Mouse (Mus musculus) heart, embryonic 12.5 days (tissue): Measurements from ENCODE around the gene Mcoln3. TPM values are rescaled to one million over a fixed set of nuclear protein-coding genes. Genes with fewer than 3 reads are reported as not detected.

Experiments
- ATAC-seq: fragments of 200-750 bp; cut with Nextera tagmentation; 2 replicates; pipeline ENCODE4 v1.8.0; 2017; ENCODE audit warnings: moderate TSS enrichment, moderate library complexity; ENCODE audit not compliant: insufficient number of reproducible peaks, low FRiP score
- H3K27ac ChIP-seq: fragments of 300-500 bp; sonication (generic); 2 replicates; pipeline ENCODE4 v1.5.1; 2016; ENCODE audit warnings: mild to moderate bottlenecking, moderate library complexity; ENCODE audit not compliant: poor library complexity, severe bottlenecking
- H3K27me3 ChIP-seq: fragments of 300-500 bp; sonication (generic); replicated peaks from 2 replicates; pipeline ENCODE4 v1.6.1; 2016; ENCODE audit warnings: mild to moderate bottlenecking, moderate library complexity
- H3K36me3 ChIP-seq: fragments of 300-500 bp; sonication (generic); 2 replicates; pipeline ENCODE4 v1.6.1; 2016; ENCODE audit warnings: mild to moderate bottlenecking, moderate library complexity
- H3K4me1 ChIP-seq: fragments of 300-500 bp; sonication (generic); replicated peaks from 2 replicates; pipeline ENCODE4 v1.6.1; 2016; ENCODE audit warnings: mild to moderate bottlenecking
- H3K4me2 ChIP-seq: fragments of 300-500 bp; sonication (generic); 2 replicates; pipeline ENCODE4 v1.6.1; 2016; ENCODE audit warnings: mild to moderate bottlenecking, moderate library complexity
- H3K4me3 ChIP-seq: fragments of 300-500 bp; sonication (generic); 2 replicates; pipeline ENCODE4 v1.5.1; 2016; ENCODE audit warnings: mild to moderate bottlenecking
- H3K9ac ChIP-seq: fragments of 300-500 bp; sonication (generic); 2 replicates; pipeline ENCODE4 v1.6.1; 2016; ENCODE audit warnings: mild to moderate bottlenecking, moderate library complexity
- H3K9me3 ChIP-seq: fragments of 300-500 bp; sonication (generic); replicated peaks from 2 replicates; pipeline ENCODE4 v1.6.1; 2016; ENCODE audit warnings: mild to moderate bottlenecking, moderate library complexity
- WGBS: fragments of 180-500 bp; shearing (Covaris S2); methylation state at CpG from one replicate; pipeline ENCODE4 v1.1.7; 2016; 5-methylcytosine and 5-hydroxymethylcytosine counted together
- polyA plus RNA-seq: library from polyadenylated mRNA; unstranded; fragments of >200 nt; fragmentation: Nextera tagmentation; extraction: Ambion mirVana; gene quantifications from 2 replicates; pipeline ENCODE4 v1.2.1, GENCODE M21; 2016

Gene Mcoln3
- polyA plus RNA-seq, 1 experiment from 2014 or later = 0.66 TPM

DNA sequence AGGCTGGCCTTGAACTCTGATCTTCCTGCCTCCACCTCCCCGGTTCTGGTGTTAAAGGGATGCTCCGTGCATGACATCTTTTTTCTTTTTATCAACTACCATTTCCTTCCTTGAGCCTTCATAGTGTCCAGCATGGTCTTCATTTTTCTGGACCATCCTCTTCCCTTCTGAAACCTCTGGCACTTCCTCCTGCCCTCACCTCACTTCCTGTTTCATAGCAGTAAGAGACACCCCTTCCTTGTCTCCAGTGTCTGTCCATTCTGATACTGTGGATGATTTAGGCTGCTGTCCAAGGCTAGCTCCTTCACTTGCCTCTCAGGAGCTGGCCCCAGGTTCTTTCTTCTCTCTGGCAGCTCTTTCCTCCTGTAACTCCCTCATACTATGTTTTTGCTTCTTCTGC, 18.2 kb downstream of the Mcoln3 start:
- Histone ChIP-seq H3K36me3 (no peaks in the 10 kb centered on the region), H3K9ac (no peak overlapping the region), H3K27ac (no peak overlapping the region), H3K27me3 (no peaks in the 10 kb centered on the region), H3K4me2 (no peak overlapping the region), H3K4me1 (no peaks in the 10 kb centered on the region; the same call in 1 of the 2 replicates), H3K4me3 (no peak overlapping the region), H3K9me3 (no peaks in the 10 kb centered on the region; the same call in 1 of the 2 replicates)
- 75% methylated on average over 2 of the region's 2 CpGs for WGBS
- no peak for ATAC-seq

DNA sequence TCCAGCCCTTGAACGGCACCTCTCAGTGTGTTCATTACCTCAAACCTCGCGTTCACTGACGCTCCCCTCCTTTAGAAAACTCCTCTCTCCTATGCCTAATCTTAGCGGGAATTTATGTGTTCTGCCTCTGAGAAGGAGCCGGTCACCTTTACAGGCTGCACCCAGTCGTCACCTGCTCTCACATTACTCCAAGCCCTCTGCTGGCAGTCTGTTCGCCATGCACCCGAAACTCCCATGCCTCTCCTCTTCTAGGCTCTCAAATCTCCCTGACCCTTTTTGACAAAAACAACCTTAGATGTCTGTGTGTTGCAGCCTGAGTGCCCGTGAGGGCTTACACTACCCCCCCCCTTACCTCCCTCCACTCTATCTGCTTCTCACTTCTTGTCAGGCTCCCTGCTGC, 19.2 kb downstream of the Mcoln3 start:
- Histone ChIP-seq H3K9me3 (no peaks in the 10 kb centered on the region; the same call in 1 of the 2 replicates), H3K4me2 (peak overlapping the region; percentile 11; the same call in 1 of the 2 replicates), H3K27me3 (no peaks in the 10 kb centered on the region), H3K36me3 (no peaks in the 10 kb centered on the region), H3K27ac (no peak overlapping the region), H3K9ac (no peak overlapping the region), H3K4me3 (no peak overlapping the region), H3K4me1 (no peaks in the 10 kb centered on the region; the same call in 1 of the 2 replicates)
- 20% methylated on average over 10 of the region's 10 CpGs for WGBS
- ATAC-seq = no peak

GRCm38 (mm10) chr3:146140276-146140675, 23.0 kb downstream of the Mcoln3 start:
- Histone ChIP-seq H3K9ac (no peak overlapping the region), H3K36me3 (no peaks in the 10 kb centered on the region), H3K4me3 (no peak overlapping the region), H3K4me2 (no peak overlapping the region), H3K9me3 (no peaks in the 10 kb centered on the region), H3K27ac (no peak overlapping the region), H3K27me3 (no peaks in the 10 kb centered on the region), H3K4me1 (no peaks in the 10 kb centered on the region; the same call in 1 of the 2 replicates)
- no peak for ATAC-seq
- WGBS = 83% methylated on average over 7 of the region's 7 CpGs

GRCm38 (mm10) chr3:146142523-146142922, 25.3 kb downstream of the Mcoln3 start:
- no peaks in the 10 kb centered on the region for H3K27me3 ChIP-seq
- H3K36me3 ChIP-seq = no peaks in the 10 kb centered on the region
- no peak overlapping the region for H3K27ac ChIP-seq
- H3K4me3 ChIP-seq = no peak overlapping the region
- no peak overlapping the region for H3K9ac ChIP-seq
- no peak overlapping the region for H3K4me2 ChIP-seq
- H3K4me1 ChIP-seq = no peaks in the 10 kb centered on the region
- WGBS = 78% methylated on average over 7 of the region's 7 CpGs
- no peaks in the 10 kb centered on the region; the same call in 1 of the 2 replicates for H3K9me3 ChIP-seq
- no peak for ATAC-seq

DNA sequence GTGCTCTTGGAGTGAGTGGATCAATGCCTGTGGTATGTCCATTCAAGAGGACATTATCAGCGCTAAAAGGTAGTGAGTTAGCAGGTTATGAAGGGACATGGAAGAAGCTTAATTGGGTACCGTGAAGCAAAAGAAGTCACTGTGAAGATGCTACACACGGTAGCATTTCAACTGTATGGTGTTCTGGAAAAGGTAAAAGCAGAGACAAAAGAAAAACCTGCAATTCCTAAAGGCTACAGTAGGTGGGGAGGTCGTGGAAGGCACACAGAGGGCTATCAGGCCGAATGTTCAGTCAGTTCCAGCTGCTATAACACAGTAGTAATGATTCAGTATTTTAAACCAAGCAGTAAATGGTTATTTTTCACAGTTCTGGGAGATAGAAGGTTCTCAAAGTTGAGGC, 28.3 kb downstream of the Mcoln3 start:
- Histone ChIP-seq H3K36me3 (no peaks in the 10 kb centered on the region), H3K9me3 (no peaks in the 10 kb centered on the region; the same call in 1 of the 2 replicates), H3K4me3 (no peak overlapping the region), H3K4me2 (no peak overlapping the region), H3K4me1 (peaks cover 3% of the 10 kb centered on the region; the same call in 1 of the 2 replicates), H3K27ac (no peak overlapping the region), H3K27me3 (0 out of 2 replicates have a peak, but pooled peaks cover 5% of the 10 kb centered on the region), H3K9ac (no peak overlapping the region)
- no peak for ATAC-seq
- WGBS = 50% methylated on average over 5 of the region's 5 CpGs

DNA sequence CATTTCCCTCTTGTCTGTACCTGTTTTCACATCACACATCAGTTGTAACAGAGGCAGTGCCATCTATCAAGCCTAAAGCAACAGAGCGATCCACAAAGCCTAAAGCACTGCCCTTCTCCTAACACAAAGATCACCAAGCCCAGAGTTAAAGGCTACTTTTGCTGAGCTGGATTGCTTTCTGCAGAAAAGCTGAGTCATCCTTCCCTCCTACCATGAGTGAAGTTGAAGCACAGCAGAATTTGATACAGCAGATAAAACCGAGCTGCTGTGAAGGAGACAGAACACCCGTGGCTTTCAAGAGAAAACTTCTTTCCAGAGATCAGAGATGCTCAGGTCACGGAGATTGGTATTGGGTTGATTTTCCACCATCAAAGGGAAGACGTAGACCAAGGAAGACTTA, 28.9 kb downstream of the Mcoln3 start:
- no peak overlapping the region for H3K27ac ChIP-seq
- 44% methylated on average over 5 of the region's 5 CpGs for WGBS
- H3K9me3 ChIP-seq = no peaks in the 10 kb centered on the region; the same call in 1 of the 2 replicates
- peaks cover 11% of the 10 kb centered on the region; the same call in 1 of the 2 replicates for H3K27me3 ChIP-seq
- no peaks in the 10 kb centered on the region for H3K36me3 ChIP-seq
- ATAC-seq = no peak
- H3K4me2 ChIP-seq = no peak overlapping the region
- H3K4me1 ChIP-seq = peaks cover 5% of the 10 kb centered on the region; the same call in 1 of the 2 replicates
- H3K4me3 ChIP-seq = no peak overlapping the region
- H3K9ac ChIP-seq = no peak overlapping the region

- 14% methylated on average over 30 of the region's 34 CpGs for WGBS
- Histone ChIP-seq H3K9me3 (no peaks in the 10 kb centered on the region; the same call in 1 of the 2 replicates), H3K4me1 (peaks cover 11% of the 10 kb centered on the region), H3K27me3 (peaks cover 28% of the 10 kb centered on the region), H3K4me2 (peak within 1 kb of the TSS; percentile 94), H3K9ac (peak within 1 kb of the TSS; percentile 65), H3K4me3 (peak within 1 kb of the TSS; percentile 47), H3K27ac (no peak within 1 kb of the TSS), H3K36me3 (no peaks in the 10 kb centered on the region)
- peak; percentile 53 for ATAC-seq
Measured at GRCm38 (mm10) chr3:146149156-146150057, 32.2 kb downstream of the Mcoln3 start, which contains the start of gene Mcoln2. TSS of gene Mcoln2 (plus strand) at chr3:146149833.

DNA sequence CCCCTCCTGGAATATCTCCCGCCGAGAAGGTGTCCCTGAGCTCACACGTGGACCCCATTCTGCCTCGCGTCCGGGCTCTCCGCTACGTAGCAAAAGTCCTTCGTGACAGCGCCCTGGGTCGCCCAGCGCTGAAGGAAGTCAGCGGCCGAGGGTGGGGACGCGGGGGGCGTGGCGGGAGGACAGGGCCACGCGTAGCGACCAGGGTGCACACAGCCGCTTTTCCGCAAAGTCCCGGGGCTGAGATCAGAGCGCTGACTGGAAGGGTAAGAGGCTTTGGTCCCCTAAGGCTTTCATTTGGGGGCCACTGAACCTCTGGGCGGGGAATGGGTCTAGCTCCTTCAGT, 32.8 kb downstream of the Mcoln3 start:
- ATAC-seq = peak; percentile 51
- under 1% methylated on average over 25 of the region's 26 CpGs for WGBS

GRCm38 (mm10) chr3:146150560-146150959, 33.3 kb downstream of the Mcoln3 start:
- no peak for ATAC-seq
- no peaks in the 10 kb centered on the region; the same call in 1 of the 2 replicates for H3K9me3 ChIP-seq
- peaks cover 28% of the 10 kb centered on the region for H3K27me3 ChIP-seq
- 32% methylated on average over 11 of the region's 11 CpGs for WGBS
- peaks cover 11% of the 10 kb centered on the region for H3K4me1 ChIP-seq
- peak overlapping the region; percentile 47 for H3K4me3 ChIP-seq
- peak overlapping the region; percentile 94 for H3K4me2 ChIP-seq
- no peak overlapping the region for H3K27ac ChIP-seq
- H3K9ac ChIP-seq = peak overlapping the region; percentile 65
- no peaks in the 10 kb centered on the region for H3K36me3 ChIP-seq

More for the DNA sequence above, 32.8 kb downstream of the Mcoln3 start:
- Histone ChIP-seq H3K4me3 (peak overlapping the region; percentile 47), H3K4me1 (peaks cover 11% of the 10 kb centered on the region), H3K27me3 (peaks cover 28% of the 10 kb centered on the region), H3K36me3 (no peaks in the 10 kb centered on the region), H3K27ac (no peak overlapping the region), H3K9me3 (no peaks in the 10 kb centered on the region; the same call in 1 of the 2 replicates), H3K4me2 (peak overlapping the region; percentile 94), H3K9ac (peak overlapping the region; percentile 65)

DNA sequence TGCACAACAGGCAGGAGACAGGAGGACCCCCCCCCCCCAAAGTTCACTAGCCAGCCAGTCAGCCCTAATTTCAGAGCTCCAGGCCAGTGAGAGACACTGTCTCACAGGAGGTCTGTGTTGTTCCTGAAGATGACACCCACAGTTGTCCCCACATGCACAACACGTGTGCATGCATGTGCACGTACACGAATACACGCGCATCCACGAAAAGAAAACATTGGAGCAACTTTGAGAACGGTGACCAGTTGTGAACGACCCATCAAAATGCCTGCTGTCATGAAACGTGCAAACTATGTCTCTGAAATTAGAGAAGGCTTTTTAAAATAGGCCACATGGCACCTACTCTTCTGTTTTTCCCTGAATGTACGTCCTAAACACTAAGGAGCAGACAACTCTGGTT, 34.1 kb downstream of the Mcoln3 start:
- Histone ChIP-seq H3K27ac (no peak overlapping the region), H3K4me1 (peaks cover 11% of the 10 kb centered on the region), H3K4me3 (no peak overlapping the region), H3K4me2 (no peak overlapping the region), H3K9ac (no peak overlapping the region), H3K27me3 (peaks cover 28% of the 10 kb centered on the region), H3K9me3 (no peaks in the 10 kb centered on the region), H3K36me3 (no peaks in the 10 kb centered on the region)
- 91% methylated on average over 10 of the region's 10 CpGs for whole genome bisulfite sequencing
- no peak for ATAC-seq

- no peak for ATAC-seq
- Histone ChIP-seq H3K27ac (no peak overlapping the region), H3K4me3 (no peak overlapping the region), H3K4me2 (no peak overlapping the region), H3K9ac (no peak overlapping the region), H3K36me3 (no peaks in the 10 kb centered on the region), H3K27me3 (peaks cover 28% of the 10 kb centered on the region), H3K9me3 (no peaks in the 10 kb centered on the region), H3K4me1 (peaks cover 11% of the 10 kb centered on the region)
- WGBS = 88% methylated on average over 8 of the region's 8 CpGs
Measured at GRCm38 (mm10) chr3:146151755-146152154, 34.5 kb downstream of the Mcoln3 start.
